Mouse (Mus musculus) adrenal gland (tissue): Measurements from ENCODE around the gene Rgs9bp.

Experiments used
- intact Hi-C: fragments of 180-260 bp; cut with DNase I; formaldehyde crosslinking; loops from one replicate; pipeline ENCODE4 v1.15.1; 2025
- long read RNA-seq, 2 experiments: library from polyadenylated mRNA; unstranded; transcript quantifications; one replicate each; pipeline ENCODE4 v2.0.0; 2020; ENCODE audit warnings: borderline replicate concordance in 1 of 2; ENCODE audit not compliant: insufficient replicate concordance in 1 of 2

The Rgs9bp gene
- long read RNA-seq, experiment 1 = 0 reads
- long read RNA-seq, experiment 2 = 0 reads

GRCm38 (mm10) chr7:35585191-35586054, at the start of gene Rgs9bp:
Rgs9bp (minus strand) TSS chr7:35585582.
- intact Hi-C loops = no loop called here

GRCm38 (mm10) chr7:35628496-35628895, 43.1 kb upstream of the Rgs9bp start:
- intact Hi-C loops = no loop called here

- intact Hi-C loops = no loop called here
These were observed 42.0 kb upstream of the Rgs9bp start for GRCm38 (mm10) chr7:35627371-35627770.

GRCm38 (mm10) chr7:35626038-35626437, 40.7 kb upstream of the Rgs9bp start:
- intact Hi-C loops = no loop called here

- intact Hi-C loops = no loop called here
These were observed 37.2 kb upstream of the Rgs9bp start for GRCm38 (mm10) chr7:35622626-35623025.

GRCm38 (mm10) chr7:35617513-35617912, 32.1 kb upstream of the Rgs9bp start:
- intact Hi-C loops = no loop called here

- intact Hi-C loops = no loop called here
These were observed 23.9 kb upstream of the Rgs9bp start for GRCm38 (mm10) chr7:35609245-35609644.

- intact Hi-C loops = no loop called here
These were observed 21.4 kb upstream of the Rgs9bp start for GRCm38 (mm10) chr7:35606816-35607215.

- intact Hi-C loops = no loop called here
These were observed 17.4 kb upstream of the Rgs9bp start for GRCm38 (mm10) chr7:35602766-35603165.

GRCm38 (mm10) chr7:35601106-35601505, 15.7 kb upstream of the Rgs9bp start:
- intact Hi-C loops = no loop called here

GRCm38 (mm10) chr7:35600031-35600430, 14.6 kb upstream of the Rgs9bp start:
- intact Hi-C loops = no loop called here

- intact Hi-C loops = no loop called here
These were observed 14.1 kb upstream of the Rgs9bp start for GRCm38 (mm10) chr7:35599492-35599891.

GRCm38 (mm10) chr7:35594311-35594710, 8.9 kb upstream of the Rgs9bp start:
- intact Hi-C loops = no loop called here

- intact Hi-C loops = no loop called here
These were observed 5.4 kb upstream of the Rgs9bp start for GRCm38 (mm10) chr7:35590731-35591191.

- intact Hi-C loops = no loop called here
These were observed 4.1 kb upstream of the Rgs9bp start for GRCm38 (mm10) chr7:35589485-35589884.

GRCm38 (mm10) chr7:35588680-35589428, 3.5 kb upstream of the Rgs9bp start:
- intact Hi-C loops = no loop called here

- intact Hi-C loops = no loop called here
These were observed 2.3 kb upstream of the Rgs9bp start for GRCm38 (mm10) chr7:35587728-35588127.

- intact Hi-C loops = no loop called here
These were observed 1.6 kb upstream of the Rgs9bp start for GRCm38 (mm10) chr7:35586906-35587445.

- intact Hi-C loops = no loop called here
These were observed 898 bp upstream of the Rgs9bp start, which contains the start of gene Ankrd27 for GRCm38 (mm10) chr7:35586055-35586905. Ankrd27 (plus strand) TSS chr7:35586244.

- intact Hi-C loops = loop anchor here (5.0 kb wide), 1 partner anchor 53 kb away; no protein-coding TSS in a partner anchor
These were observed 594 bp downstream of the Rgs9bp start for GRCm38 (mm10) chr7:35584786-35585190.
